Mouse (Mus musculus) cerebellum, postnatal 4 days (tissue): ENCODE data around the gene Gm43518.

ENCODE experiments used
- DNase-seq, 2 experiments: peaks; one replicate each; pipeline ENCODE4 v3.0.0; 2022; ENCODE audit warnings: low spot score in 2 of 2, mixed read lengths in 1 of 2

Gene Gm43518

DNA sequence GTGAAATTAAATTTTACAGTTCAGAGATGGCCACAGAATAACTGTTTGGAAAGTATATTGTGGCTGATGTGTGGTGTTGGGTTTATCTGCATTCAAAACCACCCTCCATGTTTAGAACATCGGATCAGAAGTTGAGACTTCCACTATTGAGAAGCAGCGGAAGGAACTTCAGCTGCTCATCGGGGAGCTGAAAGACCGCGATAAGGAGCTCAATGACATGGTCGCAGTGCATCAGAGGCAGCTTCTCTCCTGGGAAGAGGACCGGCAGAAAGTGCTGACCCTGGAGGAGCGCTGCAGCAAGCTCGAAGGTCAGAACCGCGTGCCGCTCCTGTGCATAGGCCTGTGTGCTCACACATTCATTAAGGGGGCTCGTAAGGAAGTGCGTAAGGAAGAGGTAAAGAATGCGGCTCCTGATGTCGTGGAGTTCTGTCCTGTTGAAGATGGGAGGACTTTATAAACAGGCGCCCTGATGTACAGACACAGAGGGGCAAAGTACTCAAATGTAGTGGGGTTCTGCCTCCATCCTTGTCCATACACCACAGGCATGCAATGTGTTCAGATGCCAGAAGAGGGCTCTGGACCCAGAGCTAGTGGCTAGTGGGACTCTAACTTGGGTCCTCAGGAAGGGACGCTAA lies 6.9 kb downstream of the Gm43518 start:
- peak in 1 of 2 experiments; percentile 17 for DNase-seq

DNA sequence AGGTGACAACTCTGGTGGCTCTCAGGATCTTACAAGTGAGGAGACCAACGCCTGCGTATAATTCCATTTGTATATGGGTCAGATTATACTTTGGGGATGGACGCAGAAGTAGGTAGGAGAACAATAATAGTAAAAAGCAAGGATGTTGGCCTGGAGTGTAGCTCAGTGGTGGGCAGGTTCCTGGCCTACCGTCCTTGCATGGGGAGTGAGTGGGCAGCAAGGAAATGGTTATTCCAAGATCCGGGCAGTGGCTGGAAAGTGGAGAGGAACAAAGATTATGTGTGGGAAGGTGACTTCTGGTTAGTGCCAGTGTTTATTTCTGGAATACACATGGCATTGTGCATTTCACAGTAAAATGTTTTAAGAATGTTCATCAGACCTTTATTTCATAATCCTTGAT lies 8.7 kb downstream of the Gm43518 start:
- no peak for DNase-seq

DNA sequence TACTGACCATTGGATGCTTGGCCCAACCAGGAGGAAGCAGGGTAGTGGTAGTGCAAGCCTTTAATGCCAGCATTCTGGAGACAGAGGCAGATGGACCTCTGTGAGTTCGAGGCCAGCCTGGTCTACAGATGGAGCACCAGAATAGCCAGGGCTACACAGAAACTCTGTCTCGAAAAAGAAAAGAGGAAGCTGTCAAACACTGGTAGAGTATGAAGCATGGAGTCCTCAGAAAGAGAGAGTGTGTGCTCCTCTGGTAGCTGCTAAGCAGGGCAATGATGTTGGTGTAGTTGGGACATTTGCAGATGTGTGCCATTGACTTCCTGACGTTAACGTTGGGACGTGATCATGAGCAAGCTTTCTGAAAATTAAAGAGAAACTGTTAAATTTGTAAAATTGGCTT lies 11.3 kb downstream of the Gm43518 start:
- DNase-seq: no peak

GRCm38 (mm10) chr5:123946546-123946945 lies 19.3 kb downstream of the Gm43518 start:
- DNase-seq: no peak

GRCm38 (mm10) chr5:123947041-123947761 lies 20.0 kb downstream of the Gm43518 start:
- peak in 1 of 2 experiments; percentile 10 for DNase-seq

- DNase-seq: no peak
These were observed 25.3 kb downstream of the Gm43518 start for GRCm38 (mm10) chr5:123952365-123953045.

DNA sequence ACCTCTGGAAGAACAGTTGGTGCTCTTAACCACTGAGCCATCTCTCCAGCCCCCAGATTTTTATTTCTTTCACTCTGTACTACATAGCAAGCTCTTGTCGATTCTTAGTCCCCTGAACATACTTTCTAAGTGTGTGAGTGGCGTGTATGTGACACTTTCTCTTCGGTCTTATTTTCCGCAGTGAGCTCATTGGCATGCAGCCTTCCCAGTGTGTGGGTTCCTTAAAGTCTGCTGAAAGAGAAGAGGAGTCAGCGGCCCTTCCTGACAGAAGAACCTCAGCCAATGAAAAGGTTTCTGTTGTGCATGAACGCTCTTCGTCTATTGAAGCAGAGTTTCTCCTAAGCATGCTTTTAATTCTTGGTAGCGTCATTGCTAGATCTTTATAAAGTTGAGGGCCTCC lies 30.0 kb downstream of the Gm43518 start:
- DNase-seq: no peak

GRCm38 (mm10) chr5:123959018-123959417 lies 31.8 kb downstream of the Gm43518 start:
- no peak for DNase-seq

DNA sequence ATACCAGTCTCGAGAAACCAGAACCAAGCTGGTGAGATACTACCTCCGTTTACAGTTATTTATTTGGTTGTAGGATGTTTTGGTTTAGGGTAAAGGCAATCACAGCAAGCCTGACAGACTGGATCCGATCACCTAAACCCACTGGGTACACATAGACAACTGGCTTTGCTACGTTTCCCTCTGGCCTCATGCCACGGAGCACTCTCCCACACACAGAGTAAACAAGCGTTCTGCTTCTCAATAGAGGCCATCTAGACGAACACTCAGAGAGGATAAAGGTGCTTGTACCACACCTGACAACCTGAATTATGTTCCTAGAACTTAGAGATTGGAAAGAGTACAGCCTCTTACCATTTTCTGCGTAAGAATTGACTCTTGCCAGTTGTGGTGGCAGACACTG lies 32.9 kb downstream of the Gm43518 start:
- no peak for DNase-seq

DNA sequence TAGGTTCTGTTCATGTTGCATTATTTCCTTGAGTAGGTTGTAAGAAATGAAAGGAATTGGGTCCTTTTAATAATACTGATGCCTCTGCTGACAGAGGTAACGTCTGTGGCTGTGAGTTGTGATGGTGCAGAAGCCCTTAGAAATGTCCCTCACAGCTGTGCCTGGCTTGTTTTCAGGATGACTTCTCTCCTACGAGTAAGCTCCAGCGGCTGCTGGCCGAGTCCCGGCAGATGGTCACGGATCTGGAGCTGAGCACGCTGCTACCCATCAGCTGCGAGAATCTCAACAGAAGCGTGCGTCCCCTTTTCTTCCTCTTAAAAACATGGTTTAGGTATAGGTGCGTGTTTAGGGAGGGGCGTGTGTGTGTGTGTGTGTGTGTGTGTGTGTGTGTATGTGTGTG lies 33.8 kb downstream of the Gm43518 start:
- no peak for DNase-seq

DNA sequence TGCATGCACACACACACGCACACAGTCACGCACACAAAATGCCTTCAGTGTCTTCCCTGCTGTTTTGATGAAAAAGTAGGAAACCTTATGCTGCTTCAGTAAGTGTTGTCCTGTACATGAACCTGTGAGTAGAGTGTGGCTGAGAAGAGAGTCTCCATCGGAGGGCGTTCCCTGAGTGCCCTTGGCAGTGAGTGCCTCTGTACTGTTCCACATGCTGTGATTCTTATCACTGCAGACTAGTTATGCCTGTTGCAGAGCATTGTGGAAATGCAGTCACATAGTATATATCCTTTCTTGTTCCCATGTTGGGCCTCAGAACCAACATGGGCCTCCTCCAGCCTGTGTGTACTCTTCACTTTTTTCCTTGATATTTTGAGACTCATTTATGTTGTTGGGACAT lies 37.0 kb downstream of the Gm43518 start:
- DNase-seq: no peak

DNA sequence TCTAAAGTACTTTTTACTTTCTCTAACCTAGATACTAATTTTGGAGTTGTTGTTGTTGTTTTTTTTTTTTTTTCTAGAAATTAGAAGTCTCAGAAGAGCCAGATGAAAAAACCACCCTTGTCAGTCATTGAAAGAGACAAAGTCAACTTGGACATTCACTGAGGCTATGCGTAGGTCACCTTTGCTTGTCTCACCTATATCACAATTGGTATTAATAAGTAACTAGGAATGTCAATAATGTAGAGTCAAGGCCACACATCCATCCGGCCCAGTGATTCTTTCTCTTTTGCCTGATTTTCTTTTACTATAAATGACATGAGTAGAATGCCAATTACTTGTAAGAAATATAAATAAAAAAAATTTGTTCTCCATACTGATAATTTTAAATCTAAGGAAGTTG lies 39.5 kb downstream of the Gm43518 start:
- no peak for DNase-seq

DNA sequence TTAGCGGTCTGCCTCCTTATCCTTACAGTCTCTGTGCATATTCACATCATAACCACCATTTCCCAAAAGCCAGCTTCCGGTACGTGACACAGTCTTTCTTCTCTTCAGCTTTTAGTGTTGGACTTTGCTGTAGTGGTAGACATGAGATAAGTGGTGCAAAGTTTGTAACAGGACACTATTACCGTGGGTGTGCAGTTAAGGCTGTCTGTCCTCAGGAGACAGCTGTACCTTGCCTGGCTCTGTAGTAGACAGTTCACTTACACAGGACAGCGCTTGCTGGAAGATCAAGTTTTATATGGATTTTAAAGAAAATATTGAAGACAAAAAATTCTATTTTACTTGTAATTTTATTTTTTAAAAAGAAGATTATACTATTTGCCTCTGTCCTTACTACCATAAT lies 41.2 kb downstream of the Gm43518 start:
- no peak for DNase-seq

GRCm38 (mm10) chr5:123969216-123969615 lies 42.0 kb downstream of the Gm43518 start:
- DNase-seq: no peak

DNA sequence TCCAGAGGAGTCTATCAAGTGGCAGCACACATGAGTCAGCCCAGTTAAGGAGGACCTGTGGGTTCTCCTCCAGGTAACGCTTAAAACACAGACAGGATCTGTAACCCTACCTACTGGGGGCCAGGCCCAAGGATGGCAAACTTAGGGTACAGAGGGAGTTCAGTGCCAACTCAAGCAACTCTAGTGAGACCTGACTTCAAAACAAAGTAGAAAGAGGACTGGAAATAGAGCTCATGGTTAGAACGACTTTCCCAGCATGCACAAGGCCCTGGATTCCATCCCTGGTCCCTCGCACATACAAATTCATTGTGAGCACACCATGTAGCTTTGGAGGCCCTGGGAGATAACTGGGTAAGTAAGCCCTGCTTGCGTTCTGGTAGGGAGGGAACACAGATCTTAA lies 43.4 kb downstream of the Gm43518 start:
- DNase-seq: no peak

DNA sequence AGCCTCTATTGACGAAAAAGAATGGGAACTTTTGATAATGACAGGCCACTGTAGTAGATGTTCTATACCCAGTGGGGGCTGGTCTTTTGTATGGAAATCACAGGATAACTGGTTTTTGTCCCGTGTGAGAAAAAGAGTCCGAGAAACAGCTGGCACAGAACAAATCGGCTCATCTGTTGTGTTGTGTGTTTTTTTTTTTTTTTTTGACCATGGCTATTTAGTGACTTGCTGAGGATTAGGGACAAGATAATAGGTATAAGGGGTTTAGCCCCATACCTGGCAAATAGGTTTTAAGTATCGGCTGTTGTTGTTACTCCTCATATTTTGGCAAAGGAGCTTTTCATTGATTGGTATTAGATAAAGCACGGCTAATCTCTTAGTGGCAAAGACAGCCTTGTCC lies 45.2 kb downstream of the Gm43518 start:
- DNase-seq: no peak

- DNase-seq: peak; percentile 45 to 68
These were observed 46.3 kb downstream of the Gm43518 start, which contains the start of gene Hip1r for GRCm38 (mm10) chr5:123973299-123974178. TSS of gene Hip1r (plus strand) at chr5:123973628.

GRCm38 (mm10) chr5:123974179-123974485 lies 46.9 kb downstream of the Gm43518 start:
- no peak for DNase-seq

GRCm38 (mm10) chr5:123974616-123975111 lies 47.4 kb downstream of the Gm43518 start:
- no peak for DNase-seq

GRCm38 (mm10) chr5:123975668-123976180 lies 48.5 kb downstream of the Gm43518 start:
- DNase-seq: no peak

DNA sequence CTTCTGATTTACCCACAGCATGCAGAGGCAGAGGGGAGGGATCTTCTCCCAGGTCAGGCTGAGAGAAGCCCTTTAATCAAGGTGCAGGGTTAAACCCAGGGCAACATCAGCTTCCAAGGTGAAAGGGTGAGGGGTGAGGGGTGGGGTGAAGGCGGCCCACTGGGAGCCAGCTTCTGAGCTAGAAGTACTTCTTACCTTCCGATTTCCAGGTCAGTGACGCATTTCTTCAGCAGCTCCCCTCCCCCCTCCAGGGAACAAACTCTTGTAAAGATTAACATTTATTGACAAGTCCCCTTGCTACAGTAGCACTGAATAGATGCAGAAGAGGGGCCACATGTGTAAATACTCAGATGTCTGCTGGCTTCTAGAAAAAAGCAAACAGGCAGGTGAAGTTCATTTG lies 50.0 kb downstream of the Gm43518 start:
- no peak for DNase-seq

DNA sequence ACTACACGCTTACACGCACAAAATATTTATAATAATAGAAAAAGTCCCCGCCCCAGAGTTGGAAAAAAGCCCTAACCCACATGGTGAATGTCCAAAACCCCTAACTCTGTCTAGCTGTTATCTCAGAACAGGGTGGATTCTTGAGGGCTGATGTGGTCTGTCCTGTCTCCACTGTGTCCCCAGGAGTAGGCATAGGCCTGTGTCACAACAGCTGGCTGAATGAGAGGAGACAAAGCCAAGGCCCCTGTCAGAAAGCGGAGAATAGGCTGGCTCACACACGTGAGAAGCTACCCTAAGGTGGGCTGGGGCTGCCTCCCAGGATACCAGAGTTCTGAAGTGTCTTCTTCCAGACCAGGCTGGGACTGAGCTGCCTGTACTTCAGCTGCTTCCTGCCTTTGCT lies 50.9 kb downstream of the Gm43518 start:
- DNase-seq: no peak
